Mouse (Mus musculus) liver, embryonic 15.5 days (tissue): Measurements from ENCODE around the gene Cby1. TPM values are rescaled to one million over a fixed set of nuclear protein-coding genes. Genes with fewer than 3 reads are reported as not detected.
A peak's percentile ranks its signal among the peaks of the same experiment; 100 is the strongest.

ENCODE experiments used
- ATAC-seq: fragments of 200-750 bp; cut with Nextera tagmentation; 2 replicates; pipeline ENCODE4 v1.8.0; 2017; ENCODE audit warnings: moderate number of reproducible peaks, mild to moderate bottlenecking, moderate library complexity; ENCODE audit not compliant: insufficient read depth
- H3K27ac ChIP-seq: fragments of 300-500 bp; sonication (generic); replicated peaks from 2 replicates; pipeline ENCODE4 v1.5.1; 2015; ENCODE audit warnings: mild to moderate bottlenecking, inconsistent platforms
- H3K27me3 ChIP-seq: fragments of 300-500 bp; sonication (generic); 2 replicates; pipeline ENCODE4 v1.6.1; 2015; ENCODE audit warnings: mild to moderate bottlenecking, inconsistent platforms
- H3K36me3 ChIP-seq: fragments of 300-500 bp; sonication (generic); replicated peaks from 2 replicates; pipeline ENCODE4 v1.6.1; 2015; ENCODE audit warnings: moderate library complexity, mild to moderate bottlenecking, inconsistent platforms
- H3K4me1 ChIP-seq: fragments of 300-500 bp; sonication (generic); replicated peaks from 2 replicates; pipeline ENCODE4 v1.6.1; 2015; ENCODE audit warnings: inconsistent platforms
- H3K4me2 ChIP-seq: fragments of 300-500 bp; sonication (generic); 2 replicates; pipeline ENCODE4 v1.6.1; 2015; ENCODE audit warnings: moderate library complexity, mild to moderate bottlenecking, inconsistent platforms
- H3K4me3 ChIP-seq: fragments of 300-500 bp; sonication (generic); replicated peaks from 2 replicates; pipeline ENCODE4 v1.5.1; 2015; ENCODE audit warnings: mild to moderate bottlenecking, inconsistent platforms
- H3K9ac ChIP-seq: fragments of 300-500 bp; sonication (generic); 2 replicates; pipeline ENCODE4 v1.6.1; 2015; ENCODE audit warnings: moderate library complexity, mild to moderate bottlenecking, inconsistent platforms
- H3K9me3 ChIP-seq: fragments of 300-500 bp; sonication (generic); replicated peaks from 2 replicates; pipeline ENCODE4 v1.6.1; 2016; ENCODE audit warnings: inconsistent platforms
- WGBS: fragments of 180-500 bp; shearing (Covaris S2); methylation state at CpG from one replicate; pipeline ENCODE4 v1.1.7; 2015; ENCODE audit warnings: mixed read lengths; ENCODE audit not compliant: insufficient replicate concordance; 5-methylcytosine and 5-hydroxymethylcytosine counted together
- polyA plus RNA-seq: library from polyadenylated mRNA; unstranded; fragments of >200 nt; fragmentation: Nextera tagmentation; extraction: Ambion mirVana; gene quantifications from 2 replicates; pipeline ENCODE4 v1.2.1, GENCODE M21; 2015

The Cby1 gene
- polyA plus RNA-seq, 1 experiment from 2014 or later: 12.3 TPM

- Histone ChIP-seq H3K4me3 (peak overlapping the region; percentile 89; the same call in 1 of the 2 replicates), H3K9me3 (no peaks in the 10 kb centered on the region), H3K9ac (peak overlapping the region; percentile 2; the same call in 1 of the 2 replicates), H3K4me1 (peaks cover 70% of the 10 kb centered on the region), H3K27ac (peak overlapping the region; percentile 99), H3K4me2 (peak overlapping the region; percentile 82), H3K36me3 (peaks cover 30% of the 10 kb centered on the region), H3K27me3 (no peaks in the 10 kb centered on the region)
- 58% methylated on average over 4 of the region's 4 CpGs for WGBS
- ATAC-seq: peak; percentile 43
These were observed 23.0 kb downstream of the Cby1 start for GRCm38 (mm10) chr15:79681973-79682372.

- H3K9me3 ChIP-seq: no peaks in the 10 kb centered on the region
- peak overlapping the region; percentile 89 for H3K4me3 ChIP-seq
- H3K27me3 ChIP-seq: no peaks in the 10 kb centered on the region
- H3K4me2 ChIP-seq: peak overlapping the region; percentile 82
- peaks cover 66% of the 10 kb centered on the region for H3K4me1 ChIP-seq
- H3K9ac ChIP-seq: peak overlapping the region; percentile 88
- peak overlapping the region; percentile 99 for H3K27ac ChIP-seq
- peaks cover 21% of the 10 kb centered on the region for H3K36me3 ChIP-seq
- 62% methylated on average over 6 of the region's 6 CpGs for WGBS
- ATAC-seq: no peak
These were observed 24.1 kb downstream of the Cby1 start for GRCm38 (mm10) chr15:79683146-79683545.

DNA sequence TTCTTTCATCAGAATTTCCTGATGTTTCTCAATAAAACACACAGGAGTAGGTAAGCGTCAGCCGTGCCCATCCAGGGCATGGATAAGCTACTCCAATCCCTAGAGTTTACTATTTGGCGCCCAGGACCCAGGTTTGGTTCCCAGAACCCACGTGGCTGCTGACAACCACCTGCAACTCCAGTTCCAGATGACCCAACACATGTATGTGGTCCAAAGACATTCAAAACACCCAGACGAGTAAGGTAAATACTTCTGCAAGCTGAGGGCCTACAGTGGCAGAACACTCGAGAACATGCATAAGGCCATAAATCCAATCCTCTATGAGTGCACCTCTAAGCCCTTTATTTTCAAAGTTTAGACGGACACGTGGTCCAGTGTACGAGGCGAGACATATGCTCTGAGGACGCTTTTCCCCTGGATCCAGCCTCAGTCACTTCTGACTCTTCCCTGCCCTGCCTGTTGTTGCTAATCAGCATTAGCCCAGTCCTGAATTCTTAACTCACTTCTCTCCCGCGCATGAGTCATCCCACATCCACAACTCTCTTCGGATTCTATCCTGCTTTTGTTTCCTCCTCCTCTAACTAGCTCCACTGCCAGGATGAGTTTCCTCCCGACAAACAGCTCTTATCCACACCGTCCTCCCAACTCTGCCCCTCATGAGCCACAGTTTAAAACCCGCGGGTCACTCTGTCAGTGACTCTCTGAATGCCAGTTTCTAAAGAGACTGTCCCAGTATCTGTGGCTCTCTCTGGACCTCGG, 24.9 kb downstream of the Cby1 start:
- ATAC-seq: no peak
- peak overlapping the region; percentile 99 for H3K27ac ChIP-seq
- peak overlapping the region; percentile 88 for H3K9ac ChIP-seq
- no peaks in the 10 kb centered on the region for H3K27me3 ChIP-seq
- H3K4me2 ChIP-seq: peak overlapping the region; percentile 82
- peak overlapping the region; percentile 89 for H3K4me3 ChIP-seq
- H3K4me1 ChIP-seq: peaks cover 72% of the 10 kb centered on the region
- H3K9me3 ChIP-seq: no peaks in the 10 kb centered on the region
- 54% methylated on average over 19 of the region's 19 CpGs for WGBS
- H3K36me3 ChIP-seq: peaks cover 17% of the 10 kb centered on the region

- Histone ChIP-seq H3K9me3 (no peaks in the 10 kb centered on the region), H3K4me2 (peak overlapping the region; percentile 82), H3K4me1 (peaks cover 78% of the 10 kb centered on the region), H3K4me3 (peak overlapping the region; percentile 89), H3K9ac (peak overlapping the region; percentile 88), H3K36me3 (peaks cover 13% of the 10 kb centered on the region), H3K27me3 (no peaks in the 10 kb centered on the region), H3K27ac (peak overlapping the region; percentile 99)
- WGBS: 76% methylated on average over 6 of the region's 6 CpGs
- ATAC-seq: no peak
These were observed 25.6 kb downstream of the Cby1 start for GRCm38 (mm10) chr15:79684616-79685015.

DNA sequence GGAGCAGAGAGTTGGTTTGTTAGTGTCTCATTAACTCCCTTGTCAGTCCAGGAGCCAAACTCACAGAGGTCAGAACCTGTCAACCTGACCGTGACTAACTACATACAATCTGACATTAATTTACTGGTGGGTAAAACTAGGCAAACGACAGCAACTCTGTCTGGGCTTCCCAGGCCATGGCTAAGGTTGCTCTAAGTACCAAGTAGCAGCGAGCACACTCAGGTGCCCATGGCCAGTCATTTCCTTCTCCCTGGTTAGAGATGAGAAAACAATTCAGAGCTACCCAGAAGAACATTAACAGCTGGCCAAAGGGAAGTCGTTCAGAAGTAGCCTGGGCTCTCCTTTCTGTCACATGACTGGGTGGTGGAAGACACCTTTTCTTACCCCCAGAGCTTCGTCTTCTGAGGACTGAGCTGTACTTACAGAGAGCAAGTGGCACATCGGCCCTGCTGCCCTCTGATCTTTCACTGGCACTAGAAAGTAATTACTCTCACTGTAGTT, 26.2 kb downstream of the Cby1 start:
- H3K4me3 ChIP-seq: peak overlapping the region; percentile 89
- H3K27me3 ChIP-seq: no peaks in the 10 kb centered on the region
- 24% methylated on average over 6 of the region's 6 CpGs for WGBS
- peak overlapping the region; percentile 88 for H3K9ac ChIP-seq
- no peak for ATAC-seq
- peak overlapping the region; percentile 99 for H3K27ac ChIP-seq
- H3K4me1 ChIP-seq: peaks cover 83% of the 10 kb centered on the region
- H3K36me3 ChIP-seq: peaks cover 10% of the 10 kb centered on the region
- H3K9me3 ChIP-seq: no peaks in the 10 kb centered on the region
- peak overlapping the region; percentile 82 for H3K4me2 ChIP-seq

DNA sequence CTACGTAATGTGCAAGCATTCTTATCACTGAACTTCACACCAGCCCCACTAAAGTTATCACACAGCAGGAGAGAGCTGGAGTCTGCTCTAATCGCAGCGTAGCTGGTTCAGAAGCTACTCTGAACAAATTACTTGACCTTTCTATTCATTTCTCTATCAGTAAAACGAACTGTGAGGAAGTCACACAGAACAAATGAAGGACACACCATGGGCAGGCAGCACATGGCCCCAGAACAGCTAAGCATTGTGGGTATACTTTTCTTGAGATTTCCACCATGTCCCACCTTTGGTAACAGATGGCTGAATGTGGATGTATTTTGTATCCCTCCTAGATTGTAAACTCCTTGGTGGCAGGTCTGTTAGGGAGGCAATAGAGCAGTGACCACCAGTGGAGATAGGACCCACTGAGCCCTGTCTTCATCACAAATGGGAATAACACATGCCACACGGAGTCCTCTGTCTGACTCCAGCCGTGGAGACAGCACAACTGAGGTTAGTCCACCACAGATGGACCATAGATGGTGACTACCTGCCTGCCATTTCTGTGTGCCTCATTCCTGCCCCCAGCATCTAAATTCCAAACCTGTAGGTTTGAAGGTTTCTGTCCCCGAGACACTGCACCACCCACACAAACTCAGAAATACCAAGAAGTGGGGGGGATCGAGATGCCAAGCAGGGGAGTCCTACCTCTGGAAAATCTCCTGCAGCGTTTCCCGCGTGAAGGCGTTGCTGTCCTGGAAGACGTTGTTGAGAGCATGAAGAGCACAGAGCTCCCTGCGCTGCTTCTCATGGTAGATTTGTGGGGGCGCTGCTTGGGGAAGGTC, 27.3 kb downstream of the Cby1 start:
- 3% methylated on average over 15 of the region's 15 CpGs for WGBS
- H3K4me1 ChIP-seq: peaks cover 74% of the 10 kb centered on the region

DNA sequence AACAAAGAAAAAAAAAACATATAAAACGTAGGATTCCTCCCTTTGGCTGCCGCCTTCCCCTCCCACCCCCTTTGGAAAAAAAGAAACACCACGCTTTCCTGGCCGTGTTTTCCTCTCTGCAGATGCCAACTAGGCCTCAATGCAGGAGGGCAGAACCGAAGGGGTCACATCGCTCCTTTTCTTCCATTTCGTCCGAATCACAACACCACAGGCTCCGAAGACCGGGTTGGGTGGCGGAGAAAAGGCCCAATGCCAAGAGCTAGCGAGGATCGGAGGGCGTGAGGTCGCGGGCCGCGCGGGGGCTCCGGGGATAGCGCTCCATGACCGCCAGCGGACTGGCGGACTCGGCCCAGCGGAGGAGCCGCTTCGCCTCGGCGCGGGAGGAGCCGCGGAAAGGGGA, 28.2 kb downstream of the Cby1 start:
- ATAC-seq: no peak
- H3K9ac ChIP-seq: peak overlapping the region; percentile 88
- H3K4me1 ChIP-seq: peaks cover 74% of the 10 kb centered on the region
- WGBS: under 1% methylated on average over 33 of the region's 33 CpGs
- 0 out of 2 replicates have a peak, but pooled peaks cover 4% of the 10 kb centered on the region for H3K36me3 ChIP-seq
- peak overlapping the region; percentile 89 for H3K4me3 ChIP-seq
- no peaks in the 10 kb centered on the region for H3K27me3 ChIP-seq
- peak overlapping the region; percentile 99 for H3K27ac ChIP-seq
- H3K9me3 ChIP-seq: no peaks in the 10 kb centered on the region
- H3K4me2 ChIP-seq: peak overlapping the region; percentile 82

More for the DNA sequence above, 27.3 kb downstream of the Cby1 start:
- Histone ChIP-seq H3K4me2 (peak overlapping the region; percentile 82), H3K27me3 (no peaks in the 10 kb centered on the region), H3K9me3 (no peaks in the 10 kb centered on the region), H3K9ac (peak overlapping the region; percentile 88), H3K4me3 (peak overlapping the region; percentile 89), H3K36me3 (0 out of 2 replicates have a peak, but pooled peaks cover 4% of the 10 kb centered on the region), H3K27ac (peak overlapping the region; percentile 99)
- no peak for ATAC-seq

GRCm38 (mm10) chr15:79687646-79688267, 28.8 kb downstream of the Cby1 start, which contains the start of gene Josd1:
TSS of gene Josd1 (minus strand) at chr15:79687919.
- H3K9ac ChIP-seq: peak within 1 kb of the TSS; percentile 88
- H3K4me2 ChIP-seq: peak within 1 kb of the TSS; percentile 82
- peak within 1 kb of the TSS; percentile 99 for H3K27ac ChIP-seq
- ATAC-seq: peak; percentile 69
- H3K4me3 ChIP-seq: peak within 1 kb of the TSS; percentile 89
- no peaks in the 10 kb centered on the region for H3K9me3 ChIP-seq
- H3K27me3 ChIP-seq: no peaks in the 10 kb centered on the region
- H3K36me3 ChIP-seq: 0 out of 2 replicates have a peak, but pooled peaks cover 4% of the 10 kb centered on the region
- peaks cover 74% of the 10 kb centered on the region for H3K4me1 ChIP-seq
- WGBS: under 1% methylated on average over 71 of the region's 72 CpGs

- WGBS: 7% methylated on average over 8 of the region's 8 CpGs
- no peak for ATAC-seq
These were observed 29.4 kb downstream of the Cby1 start for GRCm38 (mm10) chr15:79688268-79688956.

More at GRCm38 (mm10) chr15:79688268-79688956, 29.4 kb downstream of the Cby1 start:
- H3K27me3 ChIP-seq: no peaks in the 10 kb centered on the region
- H3K4me2 ChIP-seq: peak overlapping the region; percentile 82
- peak overlapping the region; percentile 99 for H3K27ac ChIP-seq
- H3K4me1 ChIP-seq: peaks cover 74% of the 10 kb centered on the region
- no peaks in the 10 kb centered on the region for H3K9me3 ChIP-seq
- 0 out of 2 replicates have a peak, but pooled peaks cover 4% of the 10 kb centered on the region for H3K36me3 ChIP-seq
- peak overlapping the region; percentile 89 for H3K4me3 ChIP-seq
- peak overlapping the region; percentile 88 for H3K9ac ChIP-seq
